Mouse (Mus musculus) hindbrain, embryonic 14.5 days (tissue): Measurements from ENCODE around the gene Chkb. TPM values are rescaled to one million over a fixed set of nuclear protein-coding genes. Genes with fewer than 3 reads are reported as not detected.

Experiments
- polyA plus RNA-seq: library from polyadenylated mRNA; unstranded; fragments of >200 nt; fragmentation: Nextera tagmentation; extraction: Ambion mirVana; gene quantifications from 2 replicates; pipeline ENCODE4 v1.2.1, GENCODE M21; 2014

Gene Chkb
- polyA plus RNA-seq, 1 experiment from 2014 or later = 76.3 TPM

Other genes with a start within 250 kb of the Chkb start
- 99.2 and 101 TPM in 2 replicates for gene Plxnb2, start 249.1 kb downstream of the Chkb start, polyA plus RNA-seq
- gene Dennd6b, start 233.4 kb downstream of the Chkb start, polyA plus RNA-seq = 71.4 and 71.6 TPM in 2 replicates
- 78.2 and 84.0 TPM in 2 replicates for gene Ppp6r2, start 218.4 kb downstream of the Chkb start, polyA plus RNA-seq
- 99.8 and 105 TPM in 2 replicates for gene Sbf1, start 114.6 kb downstream of the Chkb start, polyA plus RNA-seq
- not detected in 2 replicates for gene Adm2, start 107.2 kb downstream of the Chkb start, polyA plus RNA-seq
- not detected in 2 replicates for gene Miox, start 95.5 kb downstream of the Chkb start, polyA plus RNA-seq
- 24.2 and 24.6 TPM in 2 replicates for gene Lmf2, start 74.2 kb downstream of the Chkb start, polyA plus RNA-seq
- gene Ncaph2, start 74.2 kb downstream of the Chkb start, polyA plus RNA-seq = 94.7 and 112 TPM in 2 replicates
- 19.5 and 20.5 TPM in 2 replicates for gene Sco2, start 56.1 kb downstream of the Chkb start, polyA plus RNA-seq
- 2.2 and 3.0 TPM in 2 replicates for gene Tymp, start 52.9 kb downstream of the Chkb start, polyA plus RNA-seq
- gene Odf3b, start 50.6 kb downstream of the Chkb start, polyA plus RNA-seq = 1.3 and 5.5 TPM in 2 replicates
- gene Klhdc7b, start 45.0 kb downstream of the Chkb start, polyA plus RNA-seq = 0.07 TPM in 1 of 2 replicates, not detected in the other
- gene Syce3, start 19.4 kb downstream of the Chkb start, polyA plus RNA-seq = not detected in 2 replicates
- 1.2 TPM in 2 replicates for gene Cpt1b, start 4.0 kb downstream of the Chkb start, polyA plus RNA-seq
- gene C730034F03Rik, start 319 bp downstream of the Chkb start, polyA plus RNA-seq = 2.7 and 3.2 TPM in 2 replicates
- gene Gm44502, start 212 bp downstream of the Chkb start, polyA plus RNA-seq = not detected in 2 replicates
- gene Mapk8ip2, start 24.0 kb upstream of the Chkb start, polyA plus RNA-seq = 62.8 and 66.3 TPM in 2 replicates
- gene Arsa, start 47.5 kb upstream of the Chkb start, polyA plus RNA-seq = 20.7 and 22.3 TPM in 2 replicates
- gene Shank3, start 69.7 kb upstream of the Chkb start, polyA plus RNA-seq = 8.6 and 9.6 TPM in 2 replicates
- gene Acr, start 138.4 kb upstream of the Chkb start, polyA plus RNA-seq = 1.0 and 1.8 TPM in 2 replicates
- 79.0 and 85.9 TPM in 2 replicates for gene Rabl2, start 162.0 kb upstream of the Chkb start, polyA plus RNA-seq